Mouse (Mus musculus): ENCODE data around the gene Gm17657. TPM values are rescaled to one million over a fixed set of nuclear protein-coding genes. Genes with fewer than 3 reads are reported as not detected.

The Gm17657 gene
- polyA plus RNA-seq (2015; fragmentation: Illumina TruSeq; extraction: RNeasy Lipid Tissue Mini Kit (QIAGEN cat#74804); ENCODE audit: insufficient read depth, low read depth, low replicate concordance), result not detected

GRCm38 (mm10) chr17:29549543-29550428, at the start of gene Gm17657, which contains the start of gene Tbc1d22b:
Gm17657 (minus strand) TSS chr17:29549638.
Tbc1d22b (plus strand) TSS chr17:29549785.

GRCm38 (mm10) chr17:29552162-29552732, 2.8 kb upstream of the Gm17657 start, which contains the start of gene Tmem217:
Tmem217 (minus strand) TSS chr17:29552385.

DNA sequence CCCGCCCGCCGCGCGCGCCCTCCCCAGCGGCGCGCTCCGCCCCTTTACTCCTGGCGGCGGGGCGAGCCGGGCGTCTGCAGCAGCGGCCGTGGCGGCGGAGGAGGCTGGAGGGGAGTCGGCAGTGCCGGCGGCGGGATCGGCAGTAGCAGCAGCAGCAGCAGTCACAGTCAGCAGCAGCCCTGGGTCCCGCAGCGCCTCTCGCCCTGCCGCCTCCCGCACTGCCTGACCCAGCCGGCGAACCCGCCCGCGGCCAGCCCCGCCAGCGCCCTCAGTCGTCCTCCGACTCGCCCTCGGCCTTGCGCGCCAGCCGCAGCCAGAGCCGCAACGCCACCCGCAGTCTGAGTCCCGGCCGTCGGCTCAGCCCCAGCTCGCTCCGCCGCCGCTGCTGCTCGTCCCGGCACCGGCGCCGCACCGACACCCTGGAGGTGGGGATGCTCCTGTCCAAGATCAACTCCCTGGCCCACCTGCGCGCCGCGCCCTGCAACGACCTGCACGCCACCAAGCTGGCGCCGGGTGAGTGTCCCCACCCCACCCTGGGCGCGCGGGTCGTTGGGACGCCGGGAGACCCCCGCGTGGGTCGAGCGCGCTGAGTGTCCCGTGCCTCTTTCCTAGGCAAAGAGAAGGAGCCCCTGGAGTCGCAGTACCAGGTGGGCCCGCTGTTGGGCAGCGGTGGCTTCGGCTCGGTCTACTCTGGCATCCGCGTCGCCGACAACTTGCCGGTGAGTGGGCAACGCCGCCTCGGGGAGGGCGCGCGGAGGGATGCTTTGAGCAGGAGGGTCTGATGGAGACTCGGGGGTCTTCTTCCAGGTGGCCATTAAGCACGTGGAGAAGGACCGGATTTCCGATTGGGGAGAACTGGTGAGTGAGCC, 58.5 kb downstream of the Gm17657 start, which contains the start of gene Pim1:
TSS of gene Pim1 (plus strand) at position 41 of the 869 bp plus-strand sequence.

Other genes starting within 250 kb of the Gm17657 start
- gene Pi16, start 232.0 kb downstream of the Gm17657 start, polyA plus RNA-seq (2015; fragmentation: Illumina TruSeq; extraction: RNeasy Lipid Tissue Mini Kit (QIAGEN cat#74804); ENCODE audit: insufficient read depth, low read depth, low replicate concordance), result 17.9 TPM
- 60.3 TPM for gene Mtch1, start 201.7 kb downstream of the Gm17657 start, polyA plus RNA-seq (2015; fragmentation: Illumina TruSeq; extraction: RNeasy Lipid Tissue Mini Kit (QIAGEN cat#74804); ENCODE audit: insufficient read depth, low read depth, low replicate concordance)
- gene Fgd2, start 188.7 kb downstream of the Gm17657 start, polyA plus RNA-seq (2015; fragmentation: Illumina TruSeq; extraction: RNeasy Lipid Tissue Mini Kit (QIAGEN cat#74804); ENCODE audit: insufficient read depth, low read depth, low replicate concordance), result 5.5 TPM
- 6.6 TPM for gene Pim1, start 58.9 kb downstream of the Gm17657 start, polyA plus RNA-seq (2015; fragmentation: Illumina TruSeq; extraction: RNeasy Lipid Tissue Mini Kit (QIAGEN cat#74804); ENCODE audit: insufficient read depth, low read depth, low replicate concordance)
- gene Tbc1d22b, start 147 bp upstream of the Gm17657 start, polyA plus RNA-seq (2015; fragmentation: Illumina TruSeq; extraction: RNeasy Lipid Tissue Mini Kit (QIAGEN cat#74804); ENCODE audit: insufficient read depth, low read depth, low replicate concordance), result 5.9 TPM
- not detected for gene Tmem217, start 2.7 kb upstream of the Gm17657 start, polyA plus RNA-seq (2015; fragmentation: Illumina TruSeq; extraction: RNeasy Lipid Tissue Mini Kit (QIAGEN cat#74804); ENCODE audit: insufficient read depth, low read depth, low replicate concordance)
- gene Rnf8, start 65.2 kb upstream of the Gm17657 start, polyA plus RNA-seq (2015; fragmentation: Illumina TruSeq; extraction: RNeasy Lipid Tissue Mini Kit (QIAGEN cat#74804); ENCODE audit: insufficient read depth, low read depth, low replicate concordance), result 18.0 TPM
- 0.59 TPM for gene Gm28043, start 65.2 kb upstream of the Gm17657 start, polyA plus RNA-seq (2015; fragmentation: Illumina TruSeq; extraction: RNeasy Lipid Tissue Mini Kit (QIAGEN cat#74804); ENCODE audit: insufficient read depth, low read depth, low replicate concordance)
- 9.2 TPM for gene Cmtr1, start 111.0 kb upstream of the Gm17657 start, polyA plus RNA-seq (2015; fragmentation: Illumina TruSeq; extraction: RNeasy Lipid Tissue Mini Kit (QIAGEN cat#74804); ENCODE audit: insufficient read depth, low read depth, low replicate concordance)
- gene Ccdc167, start 167.4 kb upstream of the Gm17657 start, polyA plus RNA-seq (2015; fragmentation: Illumina TruSeq; extraction: RNeasy Lipid Tissue Mini Kit (QIAGEN cat#74804); ENCODE audit: insufficient read depth, low read depth, low replicate concordance), result 5.4 TPM